In genomic region chr9:31002528-31002927, GRCm38 (mm10) we compare ENCODE assay signal across 27 mouse cellular contexts.
"Had no signal": no experiment of that assay in that cellular context is flagged by ENCODE, and none has a peak within 500 bp of the region (broad histone marks: within the 10 kb centered on the region; RNA-seq: fewer than 3 reads in every experiment).

No protein-coding gene starts in this region.

- H3K27ac ChIP-seq: embryonic facial prominence, embryonic 10.5 days; embryonic facial prominence, embryonic 12.5 days; embryonic facial prominence, embryonic 13.5 days; embryonic facial prominence, embryonic 15.5 days; forebrain, embryonic 10.5 days; forebrain, embryonic 12.5 days; forebrain, embryonic 13.5 days; forebrain, embryonic 15.5 days; gastrocnemius, adult 2 months had no signal

- H3K4me1 ChIP-seq: embryonic facial prominence, embryonic 10.5 days; embryonic facial prominence, embryonic 12.5 days; embryonic facial prominence, embryonic 13.5 days; embryonic facial prominence, embryonic 15.5 days; forebrain, embryonic 10.5 days; forebrain, embryonic 12.5 days; forebrain, embryonic 13.5 days; forebrain, embryonic 15.5 days had no signal

- H3K27me3 ChIP-seq: embryonic facial prominence, embryonic 12.5 days; embryonic facial prominence, embryonic 13.5 days; embryonic facial prominence, embryonic 15.5 days; forebrain, embryonic 12.5 days; forebrain, embryonic 13.5 days; forebrain, embryonic 15.5 days had no signal

- H3K9ac ChIP-seq: embryonic facial prominence, embryonic 12.5 days; embryonic facial prominence, embryonic 13.5 days; embryonic facial prominence, embryonic 15.5 days; forebrain, embryonic 12.5 days; forebrain, embryonic 13.5 days; forebrain, embryonic 15.5 days; forebrain, postnatal 0 days had no signal

- DNase-seq: cerebellum, adult 2 months; cerebellum, adult 8-10 months; cerebellum, adult 9-10 months; cerebellum, adult 9-11 months; cerebellum, postnatal 10 days; cerebellum, postnatal 14 days; cerebellum, postnatal 25 days; cerebellum, postnatal 36 days; embryo, embryonic 11 days; forebrain, postnatal 0 days; gastrocnemius, adult 2 months; gastrocnemius, postnatal 10 days; gastrocnemius, postnatal 14 days; gastrocnemius, postnatal 25 days; gastrocnemius, postnatal 36 days; heart, adult 18-20 months had no signal

- H3K36me3 ChIP-seq: embryonic facial prominence, embryonic 10.5 days; embryonic facial prominence, embryonic 12.5 days; embryonic facial prominence, embryonic 13.5 days; embryonic facial prominence, embryonic 15.5 days; forebrain, embryonic 10.5 days; forebrain, embryonic 12.5 days; forebrain, embryonic 15.5 days had no signal

- H3K4me2 ChIP-seq: embryonic facial prominence, embryonic 12.5 days; embryonic facial prominence, embryonic 13.5 days; embryonic facial prominence, embryonic 15.5 days; forebrain, embryonic 12.5 days; forebrain, embryonic 13.5 days; forebrain, embryonic 15.5 days had no signal

- ATAC-seq: forebrain, embryonic 13.5 days; forebrain, embryonic 14.5 days; forebrain, embryonic 15.5 days; forebrain, embryonic 16.5 days; forebrain, postnatal 0 days had no signal

- H3K9me3 ChIP-seq: embryonic facial prominence, embryonic 10.5 days; embryonic facial prominence, embryonic 12.5 days; embryonic facial prominence, embryonic 13.5 days; embryonic facial prominence, embryonic 15.5 days; forebrain, embryonic 10.5 days; forebrain, embryonic 12.5 days; forebrain, embryonic 13.5 days; forebrain, embryonic 15.5 days had no signal

- H3K4me3 ChIP-seq: embryonic facial prominence, embryonic 10.5 days; embryonic facial prominence, embryonic 12.5 days; embryonic facial prominence, embryonic 13.5 days; embryonic facial prominence, embryonic 15.5 days; erythroblast, embryonic 14.5 days; forebrain, embryonic 10.5 days; forebrain, embryonic 12.5 days; forebrain, embryonic 13.5 days; forebrain, embryonic 15.5 days; gastrocnemius, adult 2 months had no signal
